Mouse (Mus musculus) liver, embryonic 15.5 days (tissue): ENCODE data around the gene Ackr2. TPM values are rescaled to one million over a fixed set of nuclear protein-coding genes. Genes with fewer than 3 reads are reported as not detected.

Source experiments
- ATAC-seq: fragments of 200-750 bp; cut with Nextera tagmentation; 2 replicates; pipeline ENCODE4 v1.8.0; 2017; ENCODE audit warnings: moderate number of reproducible peaks, mild to moderate bottlenecking, moderate library complexity; ENCODE audit not compliant: insufficient read depth
- H3K27ac ChIP-seq: fragments of 300-500 bp; sonication (generic); replicated peaks from 2 replicates; pipeline ENCODE4 v1.5.1; 2015; ENCODE audit warnings: mild to moderate bottlenecking, inconsistent platforms
- H3K27me3 ChIP-seq: fragments of 300-500 bp; sonication (generic); 2 replicates; pipeline ENCODE4 v1.6.1; 2015; ENCODE audit warnings: mild to moderate bottlenecking, inconsistent platforms
- H3K36me3 ChIP-seq: fragments of 300-500 bp; sonication (generic); replicated peaks from 2 replicates; pipeline ENCODE4 v1.6.1; 2015; ENCODE audit warnings: moderate library complexity, mild to moderate bottlenecking, inconsistent platforms
- H3K4me1 ChIP-seq: fragments of 300-500 bp; sonication (generic); replicated peaks from 2 replicates; pipeline ENCODE4 v1.6.1; 2015; ENCODE audit warnings: inconsistent platforms
- H3K4me2 ChIP-seq: fragments of 300-500 bp; sonication (generic); 2 replicates; pipeline ENCODE4 v1.6.1; 2015; ENCODE audit warnings: moderate library complexity, mild to moderate bottlenecking, inconsistent platforms
- H3K4me3 ChIP-seq: fragments of 300-500 bp; sonication (generic); replicated peaks from 2 replicates; pipeline ENCODE4 v1.5.1; 2015; ENCODE audit warnings: mild to moderate bottlenecking, inconsistent platforms
- H3K9ac ChIP-seq: fragments of 300-500 bp; sonication (generic); 2 replicates; pipeline ENCODE4 v1.6.1; 2015; ENCODE audit warnings: moderate library complexity, mild to moderate bottlenecking, inconsistent platforms
- H3K9me3 ChIP-seq: fragments of 300-500 bp; sonication (generic); replicated peaks from 2 replicates; pipeline ENCODE4 v1.6.1; 2016; ENCODE audit warnings: inconsistent platforms
- WGBS: fragments of 180-500 bp; shearing (Covaris S2); methylation state at CpG from one replicate; pipeline ENCODE4 v1.1.7; 2015; ENCODE audit warnings: mixed read lengths; ENCODE audit not compliant: insufficient replicate concordance; 5-methylcytosine and 5-hydroxymethylcytosine counted together
- polyA plus RNA-seq: library from polyadenylated mRNA; unstranded; fragments of >200 nt; fragmentation: Nextera tagmentation; extraction: Ambion mirVana; gene quantifications from 2 replicates; pipeline ENCODE4 v1.2.1, GENCODE M21; 2015

The Ackr2 gene
- polyA plus RNA-seq = 0.45 and 0.53 TPM in 2 replicates

DNA sequence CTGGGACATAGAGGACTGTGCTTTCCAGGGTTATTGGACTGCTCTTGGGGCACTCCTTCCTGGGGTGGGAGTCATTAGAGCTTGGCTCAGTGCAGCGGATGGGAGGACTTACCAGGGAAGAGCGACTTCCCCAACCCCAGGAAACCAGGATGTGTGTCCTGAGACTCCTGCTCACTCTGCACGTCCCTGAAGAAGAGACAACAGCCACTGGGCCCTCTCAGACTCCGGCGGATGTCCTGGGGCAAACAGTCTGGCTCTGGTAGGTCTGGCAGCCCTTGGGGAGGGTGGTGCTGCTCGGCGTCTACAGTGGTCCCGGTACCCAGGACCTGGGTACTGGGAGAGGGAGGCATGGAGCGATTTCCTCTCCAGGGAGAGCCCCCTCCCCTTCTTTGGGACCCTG lies at the start of gene Ackr2:
Gene Ackr2, plus strand, starts transcription at position 111 of the 400 bp plus-strand sequence.
- Histone ChIP-seq H3K4me2 (no peak within 1 kb of the TSS), H3K9ac (no peak within 1 kb of the TSS), H3K27ac (no peak within 1 kb of the TSS), H3K36me3 (no peaks in the 10 kb centered on the region), H3K4me1 (peaks cover 6% of the 10 kb centered on the region; the same call in 1 of the 2 replicates), H3K4me3 (no peak within 1 kb of the TSS), H3K9me3 (no peaks in the 10 kb centered on the region), H3K27me3 (no peaks in the 10 kb centered on the region)
- no peak for ATAC-seq
- WGBS = 58% methylated on average over 9 of the region's 9 CpGs

DNA sequence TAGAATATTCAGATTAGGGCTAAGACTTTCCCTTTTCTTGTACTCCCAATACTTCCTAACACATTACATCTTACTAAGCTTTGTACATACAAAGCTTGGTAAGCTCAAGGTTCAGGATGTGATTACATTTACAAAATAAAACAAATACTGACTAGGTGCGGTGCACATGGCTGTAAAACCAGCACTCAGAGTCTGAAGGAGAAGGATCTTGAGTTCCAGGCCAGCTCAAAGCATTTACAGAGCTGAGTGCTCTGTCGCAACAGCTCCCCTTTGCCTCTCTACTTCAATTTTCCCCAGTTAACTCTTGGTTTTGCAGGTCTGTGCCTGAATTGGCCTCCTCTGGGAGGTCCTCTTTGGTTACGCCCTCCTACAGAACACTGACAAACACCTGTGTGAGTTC lies 43.9 kb upstream of the Ackr2 start:
- Histone ChIP-seq H3K4me2 (no peak overlapping the region), H3K4me3 (no peak overlapping the region), H3K9me3 (no peaks in the 10 kb centered on the region), H3K4me1 (peaks cover 42% of the 10 kb centered on the region), H3K27ac (no peak overlapping the region), H3K27me3 (no peaks in the 10 kb centered on the region), H3K36me3 (peaks cover 29% of the 10 kb centered on the region), H3K9ac (no peak overlapping the region)
- 76% methylated on average over 3 of the region's 3 CpGs for WGBS
- no peak for ATAC-seq

DNA sequence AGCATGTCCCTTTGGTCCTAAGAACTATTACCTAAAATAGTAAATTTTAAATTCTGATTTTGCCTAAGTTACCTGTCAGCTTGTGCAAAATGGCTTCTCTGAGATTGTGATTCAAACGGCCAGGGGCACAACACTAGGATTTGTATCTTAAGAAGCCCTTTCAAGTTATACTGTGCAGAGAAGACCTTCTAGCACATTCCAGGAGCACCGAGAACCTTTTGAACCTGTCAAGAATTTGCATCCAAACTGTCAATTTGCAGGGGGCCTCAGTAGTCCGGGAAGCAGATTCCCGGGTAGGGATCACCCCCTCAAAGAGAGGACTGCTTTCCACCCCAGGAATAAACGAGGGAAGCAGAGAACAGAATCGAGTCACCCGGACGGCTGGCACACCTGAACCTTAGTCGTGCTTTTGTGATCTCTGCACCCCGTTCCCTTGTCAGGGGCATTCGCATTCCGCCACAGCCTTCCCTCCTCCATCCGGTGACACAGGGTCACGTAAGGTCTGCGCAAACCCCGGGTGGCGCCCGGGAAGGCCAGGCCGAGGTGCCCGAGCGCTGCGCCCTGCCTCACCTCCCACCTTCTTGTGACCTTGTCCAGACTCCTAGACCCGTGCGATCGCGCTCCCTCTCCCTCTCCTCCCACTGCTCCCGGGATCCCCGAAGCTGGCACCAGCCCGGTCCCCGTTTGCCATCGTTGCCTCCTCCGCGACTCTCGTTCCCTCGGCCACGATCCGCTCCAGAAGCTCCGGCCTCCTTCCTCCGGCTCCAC lies 41.3 kb upstream of the Ackr2 start:
- 2% methylated on average over 39 of the region's 39 CpGs for WGBS
- Histone ChIP-seq H3K9ac (peak overlapping the region; percentile 94), H3K4me1 (peaks cover 48% of the 10 kb centered on the region), H3K9me3 (no peaks in the 10 kb centered on the region), H3K36me3 (peaks cover 5% of the 10 kb centered on the region), H3K27ac (peak overlapping the region; percentile 93), H3K4me2 (peak overlapping the region; percentile 91), H3K27me3 (no peaks in the 10 kb centered on the region), H3K4me3 (peak overlapping the region; percentile 90)
- peak; percentile 32 for ATAC-seq

DNA sequence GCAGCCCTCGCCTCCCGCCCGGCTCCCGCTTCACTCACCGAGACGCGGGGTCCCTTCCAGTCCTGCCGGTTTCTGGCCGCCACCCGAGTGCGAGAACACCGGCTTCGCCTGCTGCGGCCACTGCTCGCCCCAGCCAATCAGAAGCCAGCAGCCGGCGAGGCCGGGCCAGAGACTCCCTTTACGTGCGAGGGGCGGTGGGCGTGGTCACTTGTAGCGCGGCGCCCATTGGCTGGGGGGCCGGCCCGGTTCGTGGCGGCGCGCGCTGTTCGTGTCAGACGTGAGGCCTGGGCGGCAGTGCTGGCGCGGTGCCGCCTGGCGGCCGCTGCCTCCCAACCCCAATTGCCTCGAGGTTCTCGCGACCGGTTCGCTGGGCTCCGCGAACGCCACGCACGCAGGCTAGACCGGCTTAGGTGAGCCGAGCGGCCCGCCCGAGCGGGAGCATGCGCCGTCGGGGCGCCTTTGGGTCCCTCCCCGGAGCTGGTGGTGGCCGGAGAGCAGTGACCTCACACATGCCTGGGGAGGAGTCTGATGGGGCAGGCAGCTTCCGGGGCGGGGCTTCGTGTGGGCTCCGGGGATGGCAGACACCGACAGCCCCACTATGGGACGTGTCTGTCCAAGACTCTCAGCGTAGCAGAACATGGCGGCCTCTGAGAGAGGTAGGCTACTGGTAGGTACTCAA lies 40.5 kb upstream of the Ackr2 start:
- Histone ChIP-seq H3K9ac (peak overlapping the region; percentile 94), H3K4me3 (peak overlapping the region; percentile 90), H3K9me3 (no peaks in the 10 kb centered on the region), H3K27me3 (no peaks in the 10 kb centered on the region), H3K36me3 (no peaks in the 10 kb centered on the region; the same call in 1 of the 2 replicates), H3K4me2 (peak overlapping the region; percentile 91), H3K27ac (peak overlapping the region; percentile 93), H3K4me1 (peaks cover 48% of the 10 kb centered on the region)
- under 1% methylated on average over 70 of the region's 70 CpGs for WGBS
- peak; percentile 95 for ATAC-seq

DNA sequence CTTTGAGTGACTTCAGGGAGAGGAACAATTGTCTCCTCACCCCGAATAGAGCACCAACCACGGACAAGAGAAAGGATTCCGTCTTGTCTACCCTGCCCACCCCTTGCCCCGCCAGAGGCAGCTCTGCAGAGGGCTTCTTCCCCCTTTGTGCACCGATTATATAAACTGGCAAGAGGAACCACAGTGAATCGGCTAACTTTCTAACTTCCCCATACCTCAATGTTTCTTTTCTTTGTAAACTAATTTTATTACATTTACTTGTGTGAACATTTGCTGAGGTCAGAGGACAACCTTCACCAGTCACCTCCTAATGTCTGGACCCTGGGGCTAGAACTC lies 40.0 kb upstream of the Ackr2 start, which contains the start of gene Higd1a:
Gene Higd1a, minus strand, starts transcription at position 210 of the 336 bp plus-strand sequence.
- ATAC-seq = peak; percentile 4; the same call in 1 of the 2 replicates
- H3K4me1 ChIP-seq = peaks cover 48% of the 10 kb centered on the region
- H3K4me2 ChIP-seq = peak within 1 kb of the TSS; percentile 91
- H3K27me3 ChIP-seq = no peaks in the 10 kb centered on the region
- no peaks in the 10 kb centered on the region; the same call in 1 of the 2 replicates for H3K36me3 ChIP-seq
- H3K4me3 ChIP-seq = peak within 1 kb of the TSS; percentile 90
- WGBS = 3% methylated on average over 6 of the region's 6 CpGs
- H3K27ac ChIP-seq = peak within 1 kb of the TSS; percentile 93
- H3K9ac ChIP-seq = peak within 1 kb of the TSS; percentile 94
- no peaks in the 10 kb centered on the region for H3K9me3 ChIP-seq

DNA sequence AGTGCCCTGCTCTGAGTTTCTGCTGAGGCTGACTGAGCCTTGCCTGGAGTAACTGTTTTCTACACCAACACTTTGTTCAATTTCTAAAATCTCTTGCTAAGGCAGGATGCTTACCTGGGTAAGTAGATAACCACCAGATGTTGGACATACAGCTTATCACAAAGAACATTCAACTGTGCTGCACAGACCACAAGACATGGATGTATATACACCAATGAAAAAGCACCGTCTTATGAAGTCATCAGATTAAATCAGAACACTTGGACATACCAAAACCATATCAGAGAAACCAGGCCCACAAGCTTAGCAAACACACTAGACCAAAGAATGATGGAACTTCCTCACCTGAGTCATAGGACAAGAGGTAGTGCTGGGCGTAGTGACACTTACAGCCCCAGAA lies 38.8 kb upstream of the Ackr2 start:
- no peaks in the 10 kb centered on the region for H3K9me3 ChIP-seq
- WGBS = 59% methylated on average over 2 of the region's 2 CpGs

DNA sequence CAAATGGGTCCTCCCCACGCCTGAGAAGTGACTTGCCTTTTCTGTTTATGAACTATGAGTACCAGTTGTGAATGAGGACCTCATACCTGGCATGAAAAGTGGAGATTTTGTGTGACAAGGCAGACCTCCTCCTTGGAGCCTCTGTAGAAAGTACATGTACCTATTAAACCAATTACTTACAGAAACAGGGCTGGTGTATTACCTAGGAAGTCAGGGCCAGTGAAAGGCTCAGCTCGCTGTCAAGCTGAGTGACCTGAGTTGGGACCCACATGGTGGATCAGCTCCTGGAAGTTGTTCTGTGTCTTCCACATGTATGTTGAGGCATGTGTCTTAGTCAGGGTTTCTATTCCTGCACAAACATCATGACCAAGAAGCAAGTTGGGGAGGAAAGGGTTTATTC lies 37.2 kb upstream of the Ackr2 start:
- Histone ChIP-seq H3K4me1 (peaks cover 26% of the 10 kb centered on the region), H3K9ac (no peak overlapping the region), H3K36me3 (no peaks in the 10 kb centered on the region), H3K4me2 (no peak overlapping the region), H3K27me3 (no peaks in the 10 kb centered on the region), H3K9me3 (no peaks in the 10 kb centered on the region), H3K4me3 (no peak overlapping the region), H3K27ac (no peak overlapping the region)
- WGBS = 65% methylated on average over 2 of the region's 2 CpGs
- no peak for ATAC-seq

More for the DNA sequence above, 38.8 kb upstream of the Ackr2 start:
- no peak overlapping the region for H3K27ac ChIP-seq
- no peak overlapping the region for H3K4me3 ChIP-seq
- no peak for ATAC-seq
- no peaks in the 10 kb centered on the region for H3K36me3 ChIP-seq
- H3K27me3 ChIP-seq = no peaks in the 10 kb centered on the region
- peaks cover 41% of the 10 kb centered on the region for H3K4me1 ChIP-seq
- H3K4me2 ChIP-seq = no peak overlapping the region
- no peak overlapping the region for H3K9ac ChIP-seq

DNA sequence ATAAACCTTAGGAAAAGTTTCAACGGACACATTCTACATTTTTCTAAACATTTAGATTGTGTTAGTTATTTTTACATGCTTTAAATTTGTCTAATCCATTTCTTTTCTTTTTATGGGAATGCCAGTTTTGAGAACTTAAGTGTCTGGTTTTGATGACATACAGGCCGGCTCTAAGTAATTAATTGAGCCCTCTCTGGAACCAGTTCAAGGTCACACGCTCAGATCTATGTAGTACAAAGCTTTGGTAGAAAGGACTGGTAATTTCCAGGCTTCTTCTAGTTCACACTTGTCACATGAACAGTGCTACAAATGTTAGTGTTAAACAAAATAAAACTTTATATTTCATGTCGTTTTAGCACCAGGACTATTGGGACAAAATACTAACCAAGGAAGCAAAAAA lies 33.3 kb upstream of the Ackr2 start:
- no peak overlapping the region for H3K27ac ChIP-seq
- H3K4me1 ChIP-seq = 0 out of 2 replicates have a peak, but pooled peaks cover 2% of the 10 kb centered on the region
- no peak overlapping the region for H3K4me3 ChIP-seq
- no peaks in the 10 kb centered on the region for H3K27me3 ChIP-seq
- WGBS = 53% methylated on average over 4 of the region's 4 CpGs
- H3K4me2 ChIP-seq = no peak overlapping the region
- H3K36me3 ChIP-seq = no peaks in the 10 kb centered on the region
- ATAC-seq = no peak
- no peaks in the 10 kb centered on the region for H3K9me3 ChIP-seq
- no peak overlapping the region for H3K9ac ChIP-seq

DNA sequence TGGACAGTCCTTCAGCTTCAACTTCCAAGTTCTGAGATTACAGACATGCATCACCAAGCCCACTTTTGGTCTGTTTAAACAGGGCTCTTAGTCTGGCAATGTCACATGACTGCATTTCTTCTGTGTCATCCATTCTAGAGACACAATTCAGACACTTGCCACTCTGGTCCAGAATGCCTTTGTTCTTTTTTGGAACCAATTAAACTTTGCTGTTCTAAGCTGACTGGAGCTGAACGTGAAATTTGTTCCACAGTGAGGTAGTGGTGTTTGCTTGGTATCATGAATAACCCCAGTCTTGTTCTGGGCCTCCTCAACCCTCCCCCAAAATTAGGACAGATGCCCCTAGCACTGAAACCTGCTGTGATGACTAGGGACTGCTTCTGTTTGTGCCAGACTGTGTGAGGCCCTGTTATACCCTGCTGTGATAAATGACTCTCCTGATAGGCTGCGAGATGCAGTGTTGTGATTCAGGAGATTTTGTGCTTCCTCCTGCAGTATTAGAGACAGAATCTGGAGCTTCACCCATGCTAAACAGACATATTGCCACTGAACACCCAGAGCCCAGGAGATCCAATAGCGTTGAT lies 32.6 kb upstream of the Ackr2 start:
- H3K9ac ChIP-seq = no peak overlapping the region
- H3K4me3 ChIP-seq = no peak overlapping the region
- H3K4me2 ChIP-seq = no peak overlapping the region
- no peak overlapping the region for H3K27ac ChIP-seq
- no peak for ATAC-seq
- no peaks in the 10 kb centered on the region for H3K9me3 ChIP-seq
- no peaks in the 10 kb centered on the region for H3K4me1 ChIP-seq
- H3K36me3 ChIP-seq = no peaks in the 10 kb centered on the region
- WGBS = 39% methylated on average over 3 of the region's 3 CpGs
- no peaks in the 10 kb centered on the region for H3K27me3 ChIP-seq

DNA sequence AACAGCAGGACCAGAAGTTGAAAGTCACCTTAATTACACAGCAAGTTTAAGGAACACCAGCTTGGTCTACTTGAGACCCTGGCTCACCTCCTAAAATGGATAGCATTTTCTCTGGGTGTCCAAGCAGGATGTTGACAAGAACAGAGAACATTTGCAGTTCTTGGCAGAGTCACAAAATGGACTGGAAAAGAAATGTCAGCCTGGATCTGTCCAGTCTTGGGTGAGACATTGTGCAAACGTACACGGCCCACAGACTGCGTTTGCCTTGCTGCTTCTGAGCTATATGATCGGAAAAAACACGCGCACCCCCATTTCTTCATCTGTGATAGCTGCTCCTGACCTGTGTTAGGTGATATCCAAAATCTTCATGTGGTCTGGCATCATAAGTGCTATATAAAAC lies 30.5 kb upstream of the Ackr2 start:
- Histone ChIP-seq H3K27ac (no peak overlapping the region), H3K9me3 (no peaks in the 10 kb centered on the region), H3K4me2 (no peak overlapping the region), H3K27me3 (no peaks in the 10 kb centered on the region; the same call in 1 of the 2 replicates), H3K4me1 (no peaks in the 10 kb centered on the region), H3K9ac (no peak overlapping the region), H3K36me3 (no peaks in the 10 kb centered on the region), H3K4me3 (no peak overlapping the region)
- no peak for ATAC-seq
- whole genome bisulfite sequencing = 71% methylated on average over 6 of the region's 6 CpGs

DNA sequence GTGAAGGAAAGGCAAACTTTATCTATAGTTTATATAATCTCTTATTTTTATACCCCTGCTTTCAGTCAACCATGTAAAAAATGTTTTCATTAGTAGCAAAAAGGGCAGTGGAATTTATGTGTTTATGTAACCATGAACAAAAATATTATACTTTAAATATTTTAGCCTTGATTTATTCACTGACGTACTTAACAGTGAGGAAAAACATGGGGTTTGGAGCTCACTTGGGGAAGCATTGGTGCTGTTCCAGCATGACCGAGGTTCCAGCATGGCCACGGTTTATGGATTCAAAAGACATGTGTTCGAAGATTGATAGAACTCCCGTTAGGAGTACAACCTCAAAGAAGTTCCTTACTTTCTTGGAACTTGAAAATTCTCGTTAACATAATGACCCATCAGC lies 29.9 kb upstream of the Ackr2 start:
- Histone ChIP-seq H3K27me3 (no peaks in the 10 kb centered on the region; the same call in 1 of the 2 replicates), H3K4me3 (no peak overlapping the region), H3K4me1 (no peaks in the 10 kb centered on the region), H3K36me3 (no peaks in the 10 kb centered on the region), H3K4me2 (no peak overlapping the region), H3K9ac (no peak overlapping the region), H3K27ac (no peak overlapping the region), H3K9me3 (no peaks in the 10 kb centered on the region)
- ATAC-seq = no peak
- 67% methylated on average over 6 of the region's 6 CpGs for WGBS
